Mouse (Mus musculus) heart, postnatal 0 days (tissue): ENCODE results near the gene Rufy1.

Source experiments
- CTCF ChIP-seq: IDR thresholded peaks from 2 replicates; pipeline ENCODE4 v1.5.1; 2016; ENCODE audit warnings: antibody characterized with exemption, control low read depth, low read depth
- EP300 ChIP-seq: IDR thresholded peaks from 2 replicates; pipeline ENCODE4 v1.6.1; 2016; ENCODE audit warnings: antibody characterized with exemption, low read depth

DNA sequence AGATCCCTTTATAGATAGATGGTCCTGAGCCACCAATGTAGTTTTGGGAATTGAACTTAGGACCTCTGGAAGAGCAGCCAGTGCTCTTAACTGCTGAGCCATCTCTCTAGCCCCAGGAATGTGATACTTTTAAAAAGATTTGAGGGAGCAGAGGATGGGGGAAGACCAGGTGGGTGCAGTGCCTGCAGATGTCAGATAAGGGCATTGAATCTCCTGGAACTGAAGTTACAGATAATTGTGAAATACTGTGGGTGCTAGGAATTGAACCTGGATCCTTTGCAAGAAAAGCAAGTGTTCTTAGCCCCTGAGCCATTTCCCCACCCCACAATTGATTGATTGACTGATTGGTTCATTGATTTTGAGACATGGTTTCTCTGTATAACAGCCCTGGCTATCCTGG is 65.6 kb downstream of the Rufy1 start:
- no peak for TF ChIP-seq CTCF
- no peak for TF ChIP-seq EP300
